Mouse (Mus musculus) testis, adult 2 months (tissue): ENCODE measurements around the gene Pam16.

ENCODE experiments used
- CTCF ChIP-seq: fragments of 200-500 bp; IDR thresholded peaks from 2 replicates; pipeline ENCODE4 v1.5.1; 2012; ENCODE audit warnings: low read depth, mild to moderate bottlenecking, inconsistent platforms, low read length, moderate library complexity; ENCODE audit not compliant: control insufficient read depth, insufficient read depth, insufficient replicate concordance
- POLR2A ChIP-seq: fragments of 200-500 bp; IDR thresholded peaks from 2 replicates; pipeline ENCODE4 v1.6.1; 2012; ENCODE audit warnings: low read depth, mild to moderate bottlenecking, inconsistent platforms, low read length, moderate library complexity; ENCODE audit not compliant: control insufficient read depth

GRCm38 (mm10) chr16:4656571-4657081, 31.8 kb upstream of the Pam16 start:
- no peak for TF ChIP-seq POLR2A
- TF ChIP-seq CTCF = no peak
